Mouse (Mus musculus) neural tube, embryonic 10.5 days (tissue): ENCODE results near the gene Muc1.

Experiments
- DNase-seq: peaks from one replicate; pipeline ENCODE4 v3.0.0-alpha.2; 2017; ENCODE audit warnings: low spot score; ENCODE audit errors: extremely low spot score

Muc1 gene

DNA sequence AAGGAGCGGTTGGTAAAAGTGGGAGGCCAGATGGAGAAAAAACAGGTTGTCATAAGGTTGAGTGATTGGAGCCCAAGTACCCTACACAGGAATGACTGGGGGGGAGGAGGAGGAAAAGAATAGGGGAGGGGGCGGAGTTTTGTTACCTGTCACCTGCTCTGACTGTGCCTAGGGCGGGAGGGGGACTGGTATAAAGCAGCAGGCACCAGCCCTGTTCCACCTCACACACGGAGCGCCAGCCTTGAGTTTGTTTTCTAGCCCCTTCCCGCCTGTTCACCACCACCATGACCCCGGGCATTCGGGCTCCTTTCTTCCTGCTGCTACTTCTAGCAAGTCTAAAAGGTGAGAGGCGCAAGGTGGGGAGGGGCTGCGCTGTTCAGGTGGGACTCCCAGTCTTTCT is at the start of gene Muc1:
TSS of gene Muc1 (plus strand) at position 222 of the 400 bp plus-strand sequence.
- no peak for DNase-seq

- DNase-seq: no peak
Observed at GRCm38 (mm10) chr3:89181749-89182500, 46.9 kb upstream of the Muc1 start.

GRCm38 (mm10) chr3:89182531-89183057 is 46.3 kb upstream of the Muc1 start:
- DNase-seq: no peak

DNA sequence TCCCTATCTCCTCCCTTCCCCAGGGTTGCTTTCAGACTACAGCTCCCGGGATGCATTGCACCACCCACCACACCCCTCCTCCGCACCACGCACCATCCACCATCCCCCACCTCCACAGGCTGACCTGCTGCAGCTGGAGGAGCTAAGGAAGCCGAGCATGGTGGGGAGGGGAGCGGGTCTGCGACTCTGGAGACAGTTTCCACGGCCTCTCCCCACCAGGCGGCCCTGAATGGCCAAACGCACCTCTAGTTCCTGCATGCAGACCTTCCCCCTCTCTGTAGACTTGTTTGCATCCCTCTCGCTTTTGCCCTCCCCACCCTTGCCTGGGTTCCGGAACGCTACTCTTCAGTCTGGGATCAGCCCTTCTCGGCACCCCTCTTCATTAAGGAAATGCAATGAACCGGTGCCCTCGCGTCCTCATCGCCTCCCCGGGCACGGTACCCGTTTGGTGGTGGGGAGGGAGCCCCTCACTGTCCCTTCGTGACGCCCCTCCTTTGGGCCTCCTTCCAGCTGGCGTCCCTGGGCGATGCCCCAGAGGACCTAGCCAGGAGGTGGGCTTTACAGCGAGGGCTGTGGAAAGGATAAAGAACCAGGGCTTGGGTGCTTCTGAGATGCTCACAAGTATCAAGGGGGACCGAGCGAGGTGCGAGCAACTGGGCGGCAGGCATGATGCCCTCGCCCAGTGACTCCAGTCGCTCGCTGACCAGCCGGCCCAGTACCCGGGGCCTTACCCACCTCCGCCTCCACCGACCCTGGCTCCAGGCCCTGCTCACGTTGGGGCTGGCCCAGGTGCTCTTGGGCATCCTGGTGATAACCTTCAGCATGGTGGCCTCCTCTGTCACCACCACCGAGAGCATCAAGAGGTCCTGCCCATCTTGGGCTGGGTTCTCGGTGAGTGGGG is 45.5 kb upstream of the Muc1 start, which contains the start of gene Fam189b:
TSS of gene Fam189b (plus strand) at position 86 of the 901 bp plus-strand sequence.
- DNase-seq: peak; percentile 83

- DNase-seq: no peak
Observed at GRCm38 (mm10) chr3:89183959-89184315, 44.9 kb upstream of the Muc1 start.

DNA sequence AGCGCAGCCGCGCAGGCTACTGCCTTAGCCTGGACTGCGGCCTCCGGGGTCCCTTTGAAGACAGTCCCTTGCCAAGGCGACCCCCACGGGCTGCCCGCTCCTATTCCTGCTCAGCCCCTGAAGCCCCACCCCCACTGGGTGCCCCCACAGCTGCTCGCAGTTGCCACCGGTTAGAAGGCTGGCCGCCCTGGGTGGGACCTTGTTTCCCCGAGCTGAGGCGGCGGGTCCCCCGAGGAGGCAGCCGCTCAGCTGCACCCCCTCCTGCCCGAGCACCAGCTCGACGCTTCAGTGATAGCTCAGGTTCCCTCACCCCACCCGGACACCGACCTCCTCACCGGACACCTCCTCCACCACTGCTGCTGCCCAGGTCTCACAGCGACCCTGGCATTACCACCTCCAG is 41.7 kb upstream of the Muc1 start:
- DNase-seq: no peak

- DNase-seq: no peak
Observed at GRCm38 (mm10) chr3:89187690-89188477, 41.0 kb upstream of the Muc1 start.

DNA sequence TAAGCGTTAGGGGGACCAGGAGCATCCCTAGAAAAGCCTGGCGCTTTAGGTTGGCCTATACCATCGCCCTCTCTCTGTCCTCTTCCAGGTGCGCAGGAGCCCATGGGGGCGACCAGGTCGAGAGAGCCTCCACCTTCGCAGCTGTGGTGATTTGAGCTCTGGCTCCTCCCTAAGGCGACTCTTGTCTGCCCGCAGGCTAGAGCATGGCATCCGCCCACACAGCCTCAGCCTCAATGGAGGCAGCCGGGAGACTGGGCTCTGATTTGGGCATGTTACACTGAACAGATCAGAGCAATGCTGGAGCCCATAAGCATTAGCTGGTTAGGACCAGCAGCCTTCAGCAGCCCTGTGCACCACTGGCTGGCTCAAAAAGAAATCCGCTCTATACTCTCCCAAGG is 40.4 kb upstream of the Muc1 start:
- DNase-seq: no peak

DNA sequence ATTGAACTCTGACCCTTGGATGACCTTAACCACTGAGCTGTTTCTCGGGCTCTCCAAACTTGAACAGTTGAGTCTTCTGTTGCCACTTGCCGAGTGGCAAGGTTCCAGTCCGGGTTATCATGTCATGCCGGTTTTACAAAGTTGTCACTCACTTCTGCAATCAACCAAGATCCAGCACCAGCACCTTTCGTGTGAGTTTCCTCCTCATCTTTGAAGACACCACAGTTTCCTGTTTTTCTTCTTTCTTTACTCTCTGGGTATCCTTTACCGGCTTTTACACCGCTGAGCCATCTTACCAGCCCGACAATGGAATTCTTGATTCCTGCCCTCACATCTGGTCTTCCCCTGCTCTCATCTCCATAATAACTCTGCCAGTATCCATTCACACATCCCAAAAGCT is 38.4 kb upstream of the Muc1 start:
- no peak for DNase-seq

DNA sequence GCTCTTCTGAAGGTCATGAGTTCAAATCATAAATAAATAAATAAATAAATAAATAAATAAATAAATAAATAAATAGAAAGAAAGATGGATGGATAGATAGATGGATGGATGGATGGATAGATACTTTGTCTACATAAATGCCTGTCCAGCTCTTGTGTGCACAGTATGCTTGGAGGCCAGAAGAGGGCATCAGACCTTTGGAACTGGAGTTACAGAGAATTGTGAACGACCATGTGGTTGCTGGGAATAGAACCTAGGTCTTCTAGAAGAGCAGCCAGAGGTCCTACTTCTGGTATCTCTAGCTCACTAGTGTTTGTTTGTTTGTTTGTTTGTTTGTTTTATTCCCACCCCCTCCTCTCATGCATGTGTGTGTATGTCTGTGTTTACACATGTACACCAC is 35.5 kb upstream of the Muc1 start:
- no peak for DNase-seq

GRCm38 (mm10) chr3:89193853-89194252 is 35.0 kb upstream of the Muc1 start:
- DNase-seq: no peak

DNA sequence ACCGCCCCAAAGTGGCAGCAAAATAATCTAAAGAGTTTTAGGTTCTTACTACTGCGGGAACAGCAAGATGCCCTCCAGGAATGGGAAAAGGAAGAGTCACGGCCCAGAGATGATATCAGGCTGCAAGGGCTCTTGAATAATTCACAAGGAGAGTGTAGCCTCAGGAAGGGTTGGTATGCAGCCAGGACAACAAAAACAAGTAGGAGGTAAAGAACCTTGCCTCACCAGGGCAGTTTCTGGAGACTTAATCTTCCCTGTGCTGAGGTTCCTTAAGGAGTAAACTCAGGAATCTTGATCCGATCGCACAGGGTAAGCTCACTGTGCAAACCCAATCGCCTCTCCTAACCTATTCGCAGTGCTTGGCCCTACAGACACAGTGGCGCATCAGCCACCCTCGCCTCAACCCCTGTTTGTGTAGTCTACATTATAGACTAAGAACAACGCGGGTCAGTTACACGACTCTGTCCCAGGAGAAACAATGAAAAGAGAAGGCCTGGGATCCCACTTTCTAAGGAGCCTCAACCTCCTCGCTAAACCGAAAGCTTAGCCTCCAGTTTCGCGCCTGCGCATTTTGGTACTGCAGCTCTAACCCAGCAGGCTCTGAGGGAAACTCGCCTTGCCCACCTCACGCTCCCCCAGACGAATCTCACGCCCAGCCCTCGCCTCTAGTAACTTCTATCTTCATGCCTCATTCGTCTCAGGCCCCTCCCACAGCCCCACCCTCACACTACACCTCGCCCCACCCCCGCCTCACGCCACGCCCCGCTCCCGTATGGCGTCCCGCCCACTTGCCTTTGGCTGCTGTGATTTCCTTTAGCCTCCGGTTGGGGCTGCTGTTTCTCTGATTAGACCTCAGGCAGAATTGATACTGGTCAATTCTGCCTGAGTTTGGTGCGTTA is 32.6 kb upstream of the Muc1 start:
- peak; percentile 93 for DNase-seq

DNA sequence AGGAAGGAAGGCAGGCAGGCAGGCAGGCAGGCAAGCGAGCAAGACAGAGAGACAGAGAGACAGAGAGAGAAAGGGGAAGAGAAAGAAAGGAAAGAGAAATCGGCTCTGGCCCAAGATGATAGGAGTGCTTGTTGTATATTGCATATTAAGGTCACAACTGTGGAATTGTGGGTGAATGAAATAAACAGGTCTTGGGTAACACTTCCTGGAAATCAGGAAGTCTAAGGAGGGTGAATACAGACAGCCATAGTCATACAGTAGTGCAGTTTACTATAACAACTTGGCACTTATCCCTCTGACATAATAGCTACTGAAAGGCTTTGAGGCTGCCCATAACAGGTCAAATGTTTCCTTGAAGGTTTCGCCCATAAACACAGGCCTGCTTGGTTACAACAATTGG is 29.0 kb upstream of the Muc1 start:
- no peak for DNase-seq

- peak; percentile 86 for DNase-seq
Observed at GRCm38 (mm10) chr3:89202253-89203141, 26.4 kb upstream of the Muc1 start, which contains the start of gene Gba. TSS of gene Gba (plus strand) at chr3:89202928.

DNA sequence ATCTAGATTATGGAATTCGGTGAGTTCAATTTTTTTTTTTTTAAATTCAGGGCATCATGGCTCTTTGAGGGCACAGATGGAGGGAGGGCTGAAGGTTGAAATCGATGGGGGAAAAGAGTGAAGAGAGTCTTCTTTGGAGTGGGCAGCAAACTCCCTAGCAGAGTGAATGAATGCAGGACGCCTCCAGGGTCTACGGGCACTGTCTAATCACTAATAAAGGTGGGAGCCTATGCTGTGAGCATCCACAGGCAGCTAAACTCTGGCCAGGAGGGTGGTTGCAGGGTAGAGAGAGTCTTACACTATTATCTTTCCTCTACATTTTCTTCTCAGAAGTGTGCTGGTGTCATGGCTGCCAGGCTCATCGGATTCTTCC is 25.7 kb upstream of the Muc1 start:
- no peak for DNase-seq

GRCm38 (mm10) chr3:89206079-89206478 is 22.8 kb upstream of the Muc1 start:
- no peak for DNase-seq

DNA sequence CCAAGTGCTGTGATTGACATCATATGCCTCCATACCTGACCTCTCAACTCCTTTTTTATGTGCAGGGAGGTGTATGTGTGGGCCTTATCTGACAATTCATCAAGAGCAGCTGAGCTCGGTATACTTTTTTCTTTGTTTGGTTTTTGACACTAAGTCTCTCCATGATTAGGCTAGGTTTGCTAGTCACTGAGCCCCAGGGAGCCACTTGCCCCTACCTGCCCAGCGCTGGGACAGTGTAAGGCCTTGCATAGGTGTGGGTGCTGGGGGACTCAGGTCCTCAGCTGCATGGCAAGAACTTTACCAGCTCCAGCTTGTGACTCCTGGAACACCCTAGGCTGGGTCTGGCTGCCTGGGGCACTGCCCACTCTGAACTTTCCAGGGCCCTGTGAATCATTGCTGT is 22.2 kb upstream of the Muc1 start:
- DNase-seq: no peak

- no peak for DNase-seq
Observed at GRCm38 (mm10) chr3:89208075-89208657, 20.7 kb upstream of the Muc1 start.

- no peak for DNase-seq
Observed at GRCm38 (mm10) chr3:89208736-89209135, 20.1 kb upstream of the Muc1 start.
